Mouse (Mus musculus) T-helper 1 cell (primary cell): Measurements from ENCODE around the gene Rere.
"Not testable (repeated sequence)": the region's sequence is repeated elsewhere in the genome, so short reads cannot be mapped to it uniquely, and the experiment has no call there.

Source experiments
- in situ Hi-C: fragments of 300-600 bp; cut with MboI, MseI; formaldehyde crosslinking; loops from one replicate; pipeline ENCODE4 v1.15.1; 2025; ENCODE audit warnings: high pct_unique_total_duplicates

The Rere gene

DNA sequence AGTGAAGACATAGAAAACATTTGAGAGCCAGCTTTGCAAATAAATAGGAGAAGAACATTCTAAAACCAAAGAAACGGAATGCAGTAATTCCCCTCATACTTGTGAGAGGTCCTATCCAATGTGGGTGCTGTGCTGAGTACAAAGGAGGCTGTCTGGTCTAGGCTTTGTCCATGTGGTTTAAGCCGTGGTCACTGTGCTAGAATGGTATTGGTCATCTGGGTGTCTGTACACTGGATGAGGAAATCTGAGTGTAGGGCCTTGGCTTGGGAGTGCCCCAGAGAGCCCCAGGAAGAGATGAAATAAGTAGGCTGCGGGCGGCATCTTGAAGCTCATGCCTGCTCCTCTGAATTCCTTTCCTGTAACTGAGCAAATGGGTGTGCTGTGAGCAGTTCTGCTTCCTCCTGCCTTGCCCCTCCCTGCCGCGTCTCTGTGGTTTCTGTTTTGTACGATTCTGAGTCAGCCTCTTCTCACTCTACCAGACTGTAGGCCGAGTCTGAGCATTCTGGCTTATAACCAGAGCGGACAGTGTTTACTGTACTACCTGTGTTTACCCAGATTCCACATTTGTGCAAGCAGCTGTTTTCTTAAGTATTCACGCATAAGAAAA is 263.3 kb downstream of the Rere start:
- in situ Hi-C loops: no loop called here

DNA sequence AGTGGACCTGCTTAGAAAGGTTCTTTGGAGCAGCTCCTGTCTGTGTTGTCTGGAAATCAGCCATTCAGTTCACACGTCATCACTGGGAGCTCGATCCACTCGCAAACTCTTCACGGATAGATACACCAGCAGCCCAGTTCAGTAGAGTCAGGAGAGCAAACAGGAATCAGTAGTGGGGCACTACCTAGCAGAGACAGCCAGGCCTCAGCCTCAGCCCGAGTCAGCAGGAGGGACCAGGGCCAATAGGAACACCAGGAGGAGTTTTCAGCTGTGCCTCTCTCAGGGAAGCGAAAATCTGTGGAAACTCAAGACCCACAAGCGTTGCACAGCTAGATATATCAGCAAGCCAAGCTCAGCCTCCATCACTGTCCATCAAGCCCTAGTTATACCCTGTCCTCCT is 264.3 kb downstream of the Rere start:
- in situ Hi-C loops: no loop called here

DNA sequence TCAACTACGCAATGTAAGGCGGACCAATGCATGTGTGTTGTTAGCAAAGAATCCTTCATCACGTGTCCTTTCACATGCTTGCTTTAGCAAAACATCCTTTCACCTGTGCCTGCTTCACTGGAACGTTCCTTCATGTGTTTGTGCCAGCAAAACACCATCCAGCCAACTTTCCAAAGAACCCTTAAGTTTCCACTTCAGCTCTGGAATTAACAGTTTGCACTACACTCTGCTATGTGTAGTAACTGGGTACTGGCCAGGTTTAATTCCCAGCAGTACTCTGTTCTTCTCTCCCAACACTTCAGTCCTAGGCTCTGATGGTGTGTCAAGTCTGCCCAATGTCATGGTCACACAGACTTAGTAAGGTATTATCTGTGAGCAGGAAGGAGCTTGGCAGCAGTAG is 264.9 kb downstream of the Rere start:
- in situ Hi-C loops: not testable (repeated sequence)

DNA sequence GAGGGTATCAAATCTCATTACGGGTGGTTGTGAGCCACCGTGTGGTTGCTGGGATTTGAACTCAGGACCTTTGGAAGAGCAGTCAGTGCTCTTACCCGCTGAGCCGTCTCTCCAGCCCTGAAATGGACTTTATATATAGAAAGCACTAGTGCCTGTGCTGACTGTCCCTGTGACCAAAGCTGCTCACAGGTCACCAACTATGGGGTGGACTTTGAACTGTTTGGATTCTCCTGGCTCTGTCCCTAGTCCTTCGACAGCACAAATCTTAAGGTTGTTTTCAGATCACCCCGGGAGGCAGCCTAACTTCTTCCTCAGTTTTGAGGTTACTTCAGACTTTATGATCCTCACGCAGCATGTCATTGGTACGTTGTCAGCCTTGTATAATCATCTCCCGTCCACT is 267.9 kb downstream of the Rere start:
- in situ Hi-C loops: no loop called here

DNA sequence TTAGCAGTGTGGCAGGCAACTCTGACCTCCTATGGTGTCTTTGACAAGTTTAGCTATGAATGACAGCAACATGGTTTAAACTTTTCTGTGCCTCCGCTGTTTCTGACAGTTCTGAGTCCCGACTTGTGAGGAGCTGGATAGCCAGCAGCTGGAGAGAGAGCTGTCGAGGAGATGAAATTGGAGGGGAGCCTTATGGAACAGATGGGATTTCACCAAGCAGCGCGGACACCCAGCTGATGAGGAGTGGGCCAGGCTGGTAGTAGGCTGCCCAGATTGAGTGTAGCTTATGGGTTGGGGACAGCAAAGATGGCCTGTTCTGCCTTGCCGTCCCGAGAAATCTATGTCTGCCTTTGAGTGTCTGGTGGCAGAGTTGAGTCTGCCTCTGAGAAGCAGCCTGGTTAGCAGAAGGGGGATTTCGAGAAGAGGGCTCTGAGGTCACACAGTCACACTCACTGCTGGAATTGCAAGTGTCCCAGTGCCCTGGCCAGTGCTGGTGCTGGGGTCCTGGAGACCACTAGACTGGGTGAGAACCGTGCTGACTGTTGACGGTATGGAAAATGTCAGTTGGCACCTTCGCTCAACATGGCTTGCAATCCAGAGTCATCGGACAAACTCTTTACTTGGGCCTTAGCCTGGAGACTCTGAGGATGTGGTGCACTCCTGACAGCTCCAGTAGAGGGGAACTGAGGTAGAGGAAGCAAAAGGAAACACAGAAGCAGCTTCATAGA is 268.7 kb downstream of the Rere start:
- in situ Hi-C loops: no loop called here

GRCm38 (mm10) chr4:150551390-150551789 is 269.9 kb downstream of the Rere start:
- in situ Hi-C loops: no loop called here

DNA sequence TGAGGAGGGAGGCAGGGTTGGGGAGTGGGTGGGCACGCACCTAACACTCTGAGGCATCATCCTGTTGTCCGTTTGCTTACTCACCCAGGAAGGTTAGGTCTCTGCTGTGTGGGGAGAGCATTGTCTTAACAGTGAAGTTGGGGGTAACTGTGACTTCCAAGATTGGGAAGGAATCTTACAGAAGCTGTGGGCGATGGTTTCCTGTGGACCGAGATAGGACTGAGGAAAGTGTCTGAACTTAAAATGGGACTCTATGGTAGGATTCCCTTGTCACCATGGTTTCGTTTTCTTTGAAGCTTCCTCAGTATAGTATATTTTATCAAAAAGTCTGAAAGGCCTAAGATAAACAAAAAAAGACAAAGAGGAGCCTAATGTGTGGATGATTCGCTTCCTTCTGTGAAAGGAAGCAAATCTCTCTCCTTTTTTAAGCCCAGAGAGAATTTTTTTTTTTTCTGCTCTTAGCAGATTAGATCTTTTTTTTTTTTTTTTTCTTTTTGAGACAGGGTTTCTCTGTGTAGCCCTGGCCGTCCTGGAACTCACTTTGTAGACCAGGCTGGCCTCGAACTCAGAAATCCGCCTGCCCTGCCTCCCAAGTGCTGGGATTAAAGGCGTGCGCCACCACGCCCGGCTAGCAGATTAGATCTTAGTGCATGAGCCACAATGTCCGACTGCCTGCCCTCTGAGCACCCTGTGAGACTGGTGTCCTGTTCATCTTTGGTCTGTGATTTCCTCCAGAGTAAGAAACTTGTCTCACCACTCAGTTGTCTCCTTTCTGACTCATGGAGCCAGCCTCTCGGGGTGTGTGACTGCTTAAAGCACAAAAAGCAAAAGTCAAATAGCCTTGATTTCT is 271.5 kb downstream of the Rere start:
- in situ Hi-C loops: no loop called here

- in situ Hi-C loops: no loop called here
Measured at GRCm38 (mm10) chr4:150555783-150556182, 274.3 kb downstream of the Rere start.

- in situ Hi-C loops: no loop called here
Measured at GRCm38 (mm10) chr4:150556382-150557221, 275.2 kb downstream of the Rere start.

DNA sequence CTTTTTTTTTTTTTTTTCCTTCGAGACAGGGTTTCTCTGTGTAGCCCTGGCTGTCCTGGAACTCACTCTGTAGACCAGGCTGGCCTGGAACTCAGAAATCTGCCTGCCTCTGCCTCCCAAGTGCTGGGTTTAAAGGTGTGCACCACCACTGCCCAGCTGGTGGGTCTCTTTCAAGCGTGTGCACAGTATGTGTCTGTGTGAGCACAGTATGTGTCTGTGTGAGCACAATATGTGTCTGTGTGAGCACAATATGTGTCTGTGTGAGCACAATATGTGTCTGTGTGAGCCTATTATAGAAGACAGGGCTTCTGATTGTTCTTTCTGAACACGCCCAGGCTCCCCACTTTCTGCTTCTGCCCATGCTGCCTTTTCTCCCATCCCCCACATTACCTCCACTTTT is 275.8 kb downstream of the Rere start:
- in situ Hi-C loops: not testable (repeated sequence)

DNA sequence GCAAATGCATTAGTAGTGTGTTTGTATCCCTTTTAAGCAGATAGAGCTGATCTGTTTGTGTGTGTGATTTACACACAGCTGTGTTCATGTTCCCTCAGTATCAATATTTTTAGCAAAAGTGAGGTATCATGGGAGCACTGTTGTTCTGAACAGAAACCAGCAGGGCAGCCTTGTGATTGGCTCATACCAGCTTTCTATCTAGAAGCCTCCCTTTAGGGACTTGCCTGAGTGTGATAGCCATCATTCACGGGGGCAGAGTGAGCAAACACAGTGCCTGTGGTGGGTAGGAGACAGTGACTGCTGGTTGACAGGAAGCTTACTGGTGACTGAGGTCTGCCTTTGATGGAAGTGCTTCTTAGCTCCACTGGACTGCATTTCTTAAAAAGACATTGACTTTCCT is 276.5 kb downstream of the Rere start:
- in situ Hi-C loops: no loop called here

- in situ Hi-C loops: no loop called here
Measured at GRCm38 (mm10) chr4:150559514-150559913, 278.1 kb downstream of the Rere start.

DNA sequence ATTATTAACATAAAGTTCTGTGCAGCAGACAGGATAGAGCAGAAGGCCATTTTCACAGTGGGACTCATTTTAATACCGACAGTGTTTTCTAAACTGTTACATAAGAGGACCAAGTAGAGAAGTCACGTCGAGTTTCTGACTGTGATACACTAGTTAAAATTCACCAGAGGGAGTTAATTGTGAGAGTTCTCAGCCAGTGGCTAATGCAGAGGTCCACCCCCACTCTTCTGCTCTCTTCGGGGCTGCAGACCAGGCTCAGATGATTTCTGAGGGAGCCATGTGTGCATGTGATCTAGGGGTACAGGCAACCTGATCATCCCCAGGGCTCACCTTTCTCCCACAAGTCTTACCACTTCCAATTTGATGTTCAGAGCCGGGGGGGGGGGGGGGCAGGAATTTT is 281.8 kb downstream of the Rere start:
- in situ Hi-C loops: no loop called here

- in situ Hi-C loops: no loop called here
Measured at GRCm38 (mm10) chr4:150566193-150566592, 284.7 kb downstream of the Rere start.

GRCm38 (mm10) chr4:150568318-150569134 is 287.1 kb downstream of the Rere start:
- in situ Hi-C loops: no loop called here

DNA sequence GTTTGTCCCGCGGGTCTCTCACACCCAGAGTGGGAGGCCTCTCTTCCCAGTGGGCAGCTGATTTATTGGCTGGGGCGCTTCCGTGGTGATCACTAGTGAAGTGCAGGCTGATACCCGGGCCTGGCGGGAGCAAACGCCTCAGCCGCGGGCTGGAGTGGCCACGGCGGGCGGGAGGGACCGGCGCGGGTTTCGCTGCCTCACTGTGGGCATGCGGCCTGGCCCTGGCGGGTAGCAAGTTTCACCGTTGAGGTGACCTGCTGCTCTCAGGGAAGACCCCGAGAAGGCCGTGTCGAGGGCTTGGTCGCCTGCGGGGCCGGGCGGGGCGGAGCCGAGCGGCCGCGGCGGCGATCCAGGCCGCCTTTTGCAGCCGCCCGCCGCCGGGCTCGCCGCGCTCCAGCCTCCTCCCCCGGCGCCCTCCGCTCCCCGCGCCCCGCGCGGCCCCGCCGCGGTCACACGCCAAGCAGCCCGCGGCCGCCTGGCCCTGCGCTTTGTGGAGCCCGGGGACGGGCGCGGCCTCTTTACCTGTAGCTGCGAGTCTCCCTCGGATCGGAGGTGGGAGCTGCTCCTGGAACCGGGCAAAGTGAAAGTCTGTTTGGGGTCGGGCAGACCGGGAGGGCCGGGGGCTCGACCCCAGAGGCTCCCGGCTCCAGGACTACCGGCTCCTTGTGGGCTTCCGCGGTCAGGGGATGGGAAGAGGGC is 287.8 kb downstream of the Rere start:
- in situ Hi-C loops: no loop called here

- in situ Hi-C loops: no loop called here
Measured at GRCm38 (mm10) chr4:150569834-150570571, 288.6 kb downstream of the Rere start.

DNA sequence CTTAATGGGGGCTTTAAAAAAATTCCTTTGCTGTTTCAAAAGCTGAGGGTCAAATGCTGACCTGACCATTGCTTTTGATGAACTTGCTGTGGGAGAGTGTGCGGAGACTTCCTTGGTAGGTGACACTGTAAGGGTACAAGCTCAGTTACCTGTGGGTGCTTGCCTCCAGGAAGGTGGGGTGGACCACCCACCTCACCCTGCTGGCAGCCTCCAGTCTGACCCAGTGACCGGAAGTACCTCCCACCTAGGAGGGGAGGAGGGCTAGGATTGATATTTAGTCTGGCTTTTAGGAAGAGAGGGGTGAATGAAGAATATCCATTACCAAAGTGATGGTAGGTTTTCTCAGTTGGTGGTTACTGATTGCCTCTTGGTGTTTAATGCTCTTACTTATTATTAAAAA is 289.3 kb downstream of the Rere start:
- in situ Hi-C loops: no loop called here

DNA sequence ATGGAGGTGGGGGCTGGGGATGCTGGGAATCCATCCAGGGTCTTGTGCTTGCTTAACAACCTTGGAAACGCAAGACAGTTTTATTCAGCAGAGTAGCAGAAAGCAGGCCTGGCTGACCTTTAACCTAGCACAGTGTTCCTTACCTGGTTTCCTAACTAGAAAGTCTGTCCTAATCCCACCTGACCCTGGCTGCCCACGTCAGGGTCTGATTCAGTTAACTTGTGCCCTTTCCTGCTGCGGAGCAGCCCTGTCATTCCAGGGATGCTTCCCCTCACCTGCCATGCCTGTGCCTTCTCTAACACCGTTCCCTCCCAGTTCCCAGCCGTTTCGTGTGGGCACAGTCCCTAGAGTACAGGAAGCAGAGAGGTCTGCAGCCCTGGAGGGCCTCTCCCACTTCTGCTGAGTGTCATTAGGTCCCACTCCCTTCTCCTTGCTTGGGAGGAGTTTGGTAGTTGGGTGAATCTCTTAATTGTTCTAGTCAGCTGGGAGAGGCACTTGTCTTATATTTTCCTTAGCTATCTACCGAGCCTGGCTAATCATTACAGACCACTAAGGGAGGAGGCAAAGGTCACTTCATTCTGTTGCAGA is 290.8 kb downstream of the Rere start:
- in situ Hi-C loops: no loop called here
